Mouse (Mus musculus): ENCODE measurements around the gene Il12a.
A peak's percentile ranks its signal among the peaks of the same experiment; 100 is the strongest.
"Not testable (repeated sequence)": the region's sequence is repeated elsewhere in the genome, so short reads cannot be mapped to it uniquely, and the experiment has no call there.

The Il12a gene

DNA sequence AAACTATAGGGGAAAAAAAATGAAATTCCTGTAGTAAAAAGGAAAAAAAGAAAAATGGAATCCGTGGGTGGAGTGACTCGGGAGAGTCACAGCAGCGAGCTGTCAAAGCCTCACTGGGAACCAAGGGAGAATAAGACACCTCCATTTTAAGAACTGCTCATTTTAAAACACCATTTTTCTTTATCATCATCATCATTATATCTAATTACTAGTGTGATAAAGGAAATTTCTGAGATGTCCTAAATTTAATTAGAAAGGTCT lies 53.0 kb downstream of the Il12a start:
- DNase-seq: no peak

DNA sequence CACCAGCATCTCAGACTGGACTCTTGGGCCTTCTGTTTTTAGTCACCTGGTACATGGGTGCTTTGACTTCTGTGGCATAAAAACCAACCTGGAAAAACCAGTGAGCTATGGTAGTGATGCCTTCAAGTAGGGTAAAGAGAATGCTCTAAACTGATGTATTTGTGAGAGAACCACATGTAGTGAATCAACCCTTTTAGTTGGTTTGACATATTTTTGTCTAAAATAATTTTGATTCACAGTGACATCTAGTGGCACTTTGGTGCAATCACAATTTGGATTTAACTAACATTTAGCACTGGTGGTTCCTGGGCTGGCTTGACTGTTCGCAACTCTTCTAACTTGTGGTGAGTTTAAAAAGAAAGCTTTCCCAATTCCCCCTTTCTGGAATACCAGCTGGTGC lies 53.7 kb downstream of the Il12a start:
- DNase-seq: peak in 1 of 2 experiments; percentile 32

DNA sequence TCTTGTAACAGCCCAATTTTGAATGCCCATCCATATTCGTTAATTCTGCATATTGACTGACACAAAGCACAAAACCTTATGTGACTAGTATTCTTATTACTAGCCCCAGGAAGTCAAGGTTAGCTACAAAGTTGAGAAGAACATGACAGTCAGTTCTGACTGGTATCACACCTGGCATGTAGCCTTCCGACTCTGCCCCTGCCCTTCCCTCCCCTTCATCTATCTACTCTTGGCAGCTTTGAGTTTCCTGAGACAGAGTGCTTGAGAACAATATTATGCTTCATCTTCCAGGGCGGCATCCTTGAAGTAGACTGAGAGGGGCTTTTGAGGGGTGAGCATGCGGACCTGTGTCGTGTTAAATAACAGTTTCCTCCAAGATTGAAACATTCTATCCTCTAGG lies 54.6 kb downstream of the Il12a start:
- peak; percentile 22 to 54 for DNase-seq

DNA sequence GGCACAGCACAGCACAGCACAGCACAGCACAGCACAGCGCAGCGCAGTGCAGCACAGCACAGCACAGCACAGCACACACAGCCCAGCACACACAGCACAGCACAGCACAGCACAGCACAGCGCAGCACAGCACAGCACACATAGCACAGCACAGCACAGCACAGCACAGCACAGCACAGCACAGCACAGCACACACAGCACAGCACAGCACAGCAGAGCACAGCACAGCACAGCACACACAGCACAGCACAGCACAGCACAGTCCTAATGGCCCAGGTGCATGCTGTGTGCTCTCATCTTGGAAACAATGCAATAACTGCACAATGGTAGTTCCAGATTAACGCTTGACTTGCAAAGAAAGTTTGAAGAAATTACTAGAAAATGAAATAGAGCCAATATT lies 55.8 kb downstream of the Il12a start:
- not testable (repeated sequence) for DNase-seq

Measured in kidney, postnatal 25 days (tissue).